Mouse (Mus musculus) right cerebral cortex, adult 2 months (tissue): ENCODE measurements around the gene Gm21190.
"Not testable (repeated sequence)": the region's sequence is repeated elsewhere in the genome, so short reads cannot be mapped to it uniquely, and the experiment has no call there.

ENCODE experiments used
- DNase-seq, 2 experiments: peaks; one replicate each; pipeline ENCODE4 v3.0.0; 2021 to 2022; ENCODE audit warnings: low spot score in 2 of 2

The Gm21190 gene

GRCm38 (mm10) chr5:15490934-15491333, 38.1 kb downstream of the Gm21190 start:
- not testable (repeated sequence) for DNase-seq

- no peak for DNase-seq
Measured at GRCm38 (mm10) chr5:15488743-15489142, 40.3 kb downstream of the Gm21190 start.

GRCm38 (mm10) chr5:15484616-15485015, 44.4 kb downstream of the Gm21190 start:
- not testable (repeated sequence) for DNase-seq

- not testable (repeated sequence) for DNase-seq
Measured at GRCm38 (mm10) chr5:15483576-15483975, 45.4 kb downstream of the Gm21190 start.

GRCm38 (mm10) chr5:15482815-15483214, 46.2 kb downstream of the Gm21190 start:
- peak in 1 of 2 experiments; percentile 7 for DNase-seq

- DNase-seq: not testable (repeated sequence)
Measured at GRCm38 (mm10) chr5:15476423-15476822, 52.6 kb downstream of the Gm21190 start, which contains the start of gene Gm21149. Gene Gm21149 (minus strand): TSS chr5:15476523.
